Mouse (Mus musculus) lung, adult 2 months (tissue): ENCODE measurements at regions not wholly inside any gene's neighbourhood (a gene's known extent, or its start where the extent isn't known, plus 50 kb on each side); places are given as distances from the start of the nearest gene placed in this dataset.

Source experiments
- CTCF ChIP-seq: fragments of 200-500 bp; IDR thresholded peaks from 2 replicates; pipeline ENCODE4 v1.5.1; 2011; ENCODE audit warnings: mild to moderate bottlenecking, low read length, control low read depth; ENCODE audit not compliant: insufficient read depth
- POLR2A ChIP-seq: fragments of 200-500 bp; IDR thresholded peaks from 2 replicates; pipeline ENCODE4 v1.6.1; 2011; ENCODE audit warnings: low read depth, mild to moderate bottlenecking, control low read depth, low read length, borderline replicate concordance; ENCODE audit errors: extremely low read depth

DNA sequence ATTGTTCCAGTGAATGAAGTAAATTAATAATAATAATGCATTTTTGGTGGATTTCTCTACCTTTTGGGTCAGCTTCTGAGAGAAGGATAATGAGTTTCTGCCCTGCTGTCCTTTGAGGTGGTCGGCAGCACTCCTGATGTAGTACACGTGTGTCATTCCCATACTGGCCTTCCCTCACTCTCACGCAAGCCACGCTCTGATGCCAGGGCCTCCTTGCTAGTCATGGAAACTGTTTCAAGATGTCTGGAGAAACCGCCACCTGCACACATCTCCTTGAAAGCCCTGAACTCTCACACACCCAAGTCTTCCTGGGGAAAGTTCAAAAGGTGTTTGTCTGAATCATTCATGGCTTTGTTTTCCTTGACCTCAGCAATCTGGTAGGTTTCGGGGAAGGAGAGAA is 116.2 kb downstream of the Fam204a start:
- TF ChIP-seq POLR2A (no peak), CTCF (no peak)
